15 mouse cellular contexts compared by ENCODE assay signal in genomic region chr12:84165631-84166373, GRCm38 (mm10). TPM values are rescaled to one million over a fixed set of nuclear protein-coding genes. Genes with fewer than 3 reads are reported as not detected.
A peak's percentile ranks its signal among the peaks of the same experiment; 100 is the strongest.
DNase-seq lines count a peak whose midpoint lies in the region; ATAC-seq and TF ChIP-seq lines count a peak whose summit lies in the region.
"Had no signal": no experiment of that assay in that cellular context is flagged by ENCODE, and none has a peak within 500 bp of the region (broad histone marks: within the 10 kb centered on the region; RNA-seq: fewer than 3 reads in every experiment).

No protein-coding gene starts in this region.

- peaks cover 34% of the 10 kb centered on the region for H3K4me1 ChIP-seq in heart, embryonic 13.5 days
- 0 out of 2 replicates have a peak, but pooled peaks cover 5% of the 10 kb centered on the region for H3K4me1 ChIP-seq in intestine, postnatal 0 days (replicated peaks; ENCODE audit: control insufficient read depth, insufficient read depth, low read length)
- H3K4me1 ChIP-seq in midbrain, postnatal 0 days (ENCODE audit: insufficient read depth, low read length): no peaks in the 10 kb centered on the region

- TF ChIP-seq CTCF in intestine, postnatal 0 days (IDR thresholded peaks at IDR 0.05; ENCODE audit: low read depth): no peak
- no peak for TF ChIP-seq CTCF in midbrain, postnatal 0 days (IDR thresholded peaks at IDR 0.05)

- H3K4me2 ChIP-seq in heart, embryonic 13.5 days: no peak overlapping the region
- H3K4me2 ChIP-seq in intestine, postnatal 0 days (replicated peaks; ENCODE audit: low read depth): no peak overlapping the region
- no peak overlapping the region for H3K4me2 ChIP-seq in midbrain, postnatal 0 days (ENCODE audit: low read depth, low read length, poor library complexity, severe bottlenecking)

- 46% methylated on average over 8 of the region's 8 CpGs for WGBS in heart, embryonic 13.5 days
- 26% methylated on average over 7 of the region's 8 CpGs for WGBS in intestine, postnatal 0 days
- WGBS in midbrain, postnatal 0 days: 63% methylated on average over 7 of the region's 8 CpGs

- DNase-seq in heart, postnatal 36 days: no peak
- DNase-seq in lung, postnatal 25 days (ENCODE audit: low spot score): peak; percentile 71
- no peak for DNase-seq in lung, postnatal 14 days
- no peak for DNase-seq in right cerebral cortex, postnatal 25 days
- DNase-seq in frontal cortex, postnatal 36 days (ENCODE audit: low spot score in 2 of 2): no peak
- DNase-seq in midbrain, postnatal 0 days (ENCODE audit: low spot score): no peak
- DNase-seq: adrenal gland, postnatal 25 days; cerebellum, adult 11 months; kidney, adult 8-10 months; right cerebral cortex, adult 18-20 months had no signal

- H3K36me3 ChIP-seq in heart, embryonic 13.5 days: peaks cover 55% of the 10 kb centered on the region
- peaks cover 36% of the 10 kb centered on the region; the same call in 1 of the 2 replicates for H3K36me3 ChIP-seq in intestine, postnatal 0 days (ENCODE audit: control insufficient read depth, insufficient read depth)
- H3K36me3 ChIP-seq in midbrain, postnatal 0 days (ENCODE audit: insufficient read depth, low read length): peaks cover 3% of the 10 kb centered on the region; the same call in 1 of the 2 replicates

- intact Hi-C loops in heart, postnatal 36 days (cut with DNase I): no loop called here

- H3K9me3 ChIP-seq in heart, embryonic 13.5 days: no peaks in the 10 kb centered on the region
- no peaks in the 10 kb centered on the region for H3K9me3 ChIP-seq in intestine, postnatal 0 days (ENCODE audit: control insufficient read depth)
- no peaks in the 10 kb centered on the region for H3K9me3 ChIP-seq in midbrain, postnatal 0 days (ENCODE audit: low read length)

- peak overlapping the region; percentile 21 for H3K27ac ChIP-seq in heart, embryonic 13.5 days (replicated peaks)
- H3K27ac ChIP-seq in intestine, postnatal 0 days (ENCODE audit: low read depth, low read length): peak overlapping the region; percentile 37
- no peak overlapping the region for H3K27ac ChIP-seq in midbrain, postnatal 0 days (ENCODE audit: low read depth, low read length)

- H3K4me3 ChIP-seq in heart, embryonic 13.5 days: no peak overlapping the region
- no peak overlapping the region for H3K4me3 ChIP-seq in intestine, postnatal 0 days (ENCODE audit: low read depth, low read length)
- H3K4me3 ChIP-seq in midbrain, postnatal 0 days (ENCODE audit: low read depth, low read length): no peak overlapping the region
- H3K4me3 ChIP-seq: erythroblast, embryonic 14.5 days had no signal

- no peak overlapping the region for H3K9ac ChIP-seq in heart, embryonic 13.5 days
- H3K9ac ChIP-seq in intestine, postnatal 0 days (ENCODE audit: low read depth, low read length): no peak overlapping the region
- no peak overlapping the region for H3K9ac ChIP-seq in midbrain, postnatal 0 days (replicated peaks; ENCODE audit: low read length, poor library complexity, severe bottlenecking)

- no peaks in the 10 kb centered on the region for H3K27me3 ChIP-seq in heart, embryonic 13.5 days (replicated peaks)
- no peaks in the 10 kb centered on the region for H3K27me3 ChIP-seq in intestine, postnatal 0 days (replicated peaks; ENCODE audit: control insufficient read depth, insufficient read depth, low read length)
- H3K27me3 ChIP-seq in midbrain, postnatal 0 days (ENCODE audit: insufficient read depth, low read length): no peaks in the 10 kb centered on the region
- H3K27me3 ChIP-seq: Patski had no signal

- no peak for ATAC-seq in heart, embryonic 13.5 days (ENCODE audit: extremely low read depth, insufficient number of reproducible peaks, low FRiP score, low TSS enrichment)
- no peak for ATAC-seq in intestine, postnatal 0 days
- no peak for ATAC-seq in midbrain, postnatal 0 days (ENCODE audit: low FRiP score)
- ATAC-seq: midbrain, embryonic 16.5 days; Patski had no signal

RNA-seq across cellular contexts. Expression of gene Pnma1, which starts 17.5 kb away (rescaled TPM):
- polyA plus RNA-seq in heart, embryonic 13.5 days (2015; fragmentation: Nextera tagmentation; extraction: Ambion mirVana): 0.48 and 0.65 TPM in 2 replicates
- total RNA-seq in heart, postnatal 36 days (2021): under 1 TPM; 0.11 to 0.22 TPM
- 0.30 and 0.43 TPM in 2 replicates for polyA plus RNA-seq in intestine, postnatal 0 days (2015; fragmentation: Nextera tagmentation; extraction: Ambion mirVana)
- 6.0 and 8.1 TPM in 2 replicates for total RNA-seq in midbrain, postnatal 0 days (2014; rRNA removed)
- 8.2 and 8.9 TPM in 2 replicates for polyA plus RNA-seq in midbrain, postnatal 0 days (2015; fragmentation: Nextera tagmentation; extraction: Ambion mirVana)

RNA-seq across cellular contexts. Expression of gene Dnal1, which starts 51.6 kb away (rescaled TPM):
- 2.2 and 2.6 TPM in 2 replicates for polyA plus RNA-seq in heart, embryonic 13.5 days (2015; fragmentation: Nextera tagmentation; extraction: Ambion mirVana)
- total RNA-seq in heart, postnatal 36 days (2021): 1 to 10 TPM; 8.5 to 8.8 TPM
- polyA plus RNA-seq in intestine, postnatal 0 days (2015; fragmentation: Nextera tagmentation; extraction: Ambion mirVana): 1.0 and 1.3 TPM in 2 replicates
- 15.6 and 17.1 TPM in 2 replicates for total RNA-seq in midbrain, postnatal 0 days (2014; rRNA removed)
- polyA plus RNA-seq in midbrain, postnatal 0 days (2015; fragmentation: Nextera tagmentation; extraction: Ambion mirVana): 7.1 and 10.7 TPM in 2 replicates
- polyA plus RNA-seq: erythroblast, embryonic 14.5 days had no signal

RNA-seq across cellular contexts. Expression of gene Elmsan1, which starts 52.9 kb away (rescaled TPM):
- polyA plus RNA-seq in heart, embryonic 13.5 days (2015; fragmentation: Nextera tagmentation; extraction: Ambion mirVana): 6.8 and 7.3 TPM in 2 replicates
- 10 to 100 TPM; 15.6 to 15.9 TPM for total RNA-seq in heart, postnatal 36 days (2021)
- polyA plus RNA-seq in intestine, postnatal 0 days (2015; fragmentation: Nextera tagmentation; extraction: Ambion mirVana): 4.4 and 4.9 TPM in 2 replicates
- total RNA-seq in midbrain, postnatal 0 days (2014; rRNA removed): 8.5 and 15.6 TPM in 2 replicates
- 2.0 and 3.0 TPM in 2 replicates for polyA plus RNA-seq in midbrain, postnatal 0 days (2015; fragmentation: Nextera tagmentation; extraction: Ambion mirVana)
